Mouse (Mus musculus) WW6 (cell line): ENCODE data around the gene Gfi1b.
A peak's percentile ranks its signal among the peaks of the same experiment; 100 is the strongest.

Experiments used
- DNase-seq: peaks from one replicate; pipeline ENCODE4 v3.0.0-alpha.2; 2013; ENCODE audit warnings: low read depth, low spot score

Gene Gfi1b

GRCm38 (mm10) chr2:28622521-28623124 lies 841 bp upstream of the Gfi1b start:
- DNase-seq: no peak

GRCm38 (mm10) chr2:28621111-28621510 lies 671 bp downstream of the Gfi1b start:
- DNase-seq: no peak

- no peak for DNase-seq
Measured at GRCm38 (mm10) chr2:28620522-28620921, 1.3 kb downstream of the Gfi1b start.

- no peak for DNase-seq
Measured at GRCm38 (mm10) chr2:28619369-28619768, 2.4 kb downstream of the Gfi1b start.

- no peak for DNase-seq
Measured at GRCm38 (mm10) chr2:28618777-28619336, 2.9 kb downstream of the Gfi1b start.

GRCm38 (mm10) chr2:28617498-28618486 lies 4.0 kb downstream of the Gfi1b start:
- DNase-seq: no peak

GRCm38 (mm10) chr2:28616874-28617273 lies 4.9 kb downstream of the Gfi1b start:
- no peak for DNase-seq

- no peak for DNase-seq
Measured at GRCm38 (mm10) chr2:28616358-28616757, 5.4 kb downstream of the Gfi1b start.

GRCm38 (mm10) chr2:28613599-28613998 lies 8.2 kb downstream of the Gfi1b start:
- DNase-seq: no peak

GRCm38 (mm10) chr2:28612436-28613063 lies 9.2 kb downstream of the Gfi1b start:
- DNase-seq: peak; percentile 59

GRCm38 (mm10) chr2:28611407-28611787 lies 10.4 kb downstream of the Gfi1b start:
- no peak for DNase-seq

GRCm38 (mm10) chr2:28610716-28611406 lies 10.9 kb downstream of the Gfi1b start:
- DNase-seq: no peak

GRCm38 (mm10) chr2:28609851-28610250 lies 11.9 kb downstream of the Gfi1b start:
- no peak for DNase-seq

GRCm38 (mm10) chr2:28607341-28608165 lies 14.2 kb downstream of the Gfi1b start:
- peak; percentile 63 for DNase-seq

- DNase-seq: no peak
Measured at GRCm38 (mm10) chr2:28606601-28607340, 15.0 kb downstream of the Gfi1b start.

- no peak for DNase-seq
Measured at GRCm38 (mm10) chr2:28605789-28606541, 15.8 kb downstream of the Gfi1b start.

- no peak for DNase-seq
Measured at GRCm38 (mm10) chr2:28603542-28603941, 18.2 kb downstream of the Gfi1b start.

- DNase-seq: no peak
Measured at GRCm38 (mm10) chr2:28601720-28602590, 19.8 kb downstream of the Gfi1b start.
